Mouse (Mus musculus) heart, postnatal 25 days (tissue): ENCODE data around the gene Trafd1. TPM values are rescaled to one million over a fixed set of nuclear protein-coding genes. Genes with fewer than 3 reads are reported as not detected.

ENCODE experiments used
- DNase-seq: peaks from one replicate; pipeline ENCODE4 v3.0.0; 2022; ENCODE audit warnings: low spot score
- intact Hi-C: fragments of 180-260 bp; cut with DNase I; formaldehyde crosslinking; loops from one replicate; pipeline ENCODE4 v1.15.1; 2025
- total RNA-seq, 2 experiments: library from RNA; stranded (reverse); gene quantifications; 2 replicates each; pipeline ENCODE4 v1.2.3; 2021

Gene Trafd1
- 10 to 100 TPM; 48.1 to 51.3 TPM for total RNA-seq

DNA sequence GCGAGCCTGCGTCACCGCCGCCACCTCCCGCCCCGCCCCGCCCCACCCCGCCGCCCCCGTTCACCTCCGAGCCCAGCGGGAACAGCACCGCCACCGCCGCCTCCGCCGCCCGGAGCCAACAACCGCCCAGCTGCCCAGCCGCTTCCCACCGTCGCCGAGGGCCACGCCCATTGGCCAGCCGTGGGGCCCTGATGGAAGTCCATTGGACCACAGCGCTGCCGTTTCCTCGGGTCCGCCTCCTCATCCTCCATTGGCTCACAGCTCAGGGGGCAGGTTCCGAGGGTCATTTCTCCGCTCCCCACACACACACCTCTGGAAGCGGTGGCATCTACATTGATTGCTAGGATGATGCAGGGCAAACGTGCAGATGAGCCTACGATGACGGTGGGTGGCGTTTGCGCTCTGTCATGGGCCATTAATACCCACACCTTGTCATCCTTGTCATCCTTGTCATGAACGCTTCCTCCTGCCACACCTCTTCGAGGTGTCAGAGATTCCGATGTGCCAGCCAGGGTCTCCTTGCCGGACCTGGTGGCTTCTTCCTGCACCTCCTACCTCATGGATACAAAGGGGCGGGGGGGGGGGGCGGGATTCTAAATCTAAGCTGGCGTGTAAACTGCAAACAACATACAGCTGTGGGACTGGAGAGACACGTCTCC is at the start of gene Trafd1:
Gene Trafd1, minus strand, starts transcription at position 172 of the 659 bp plus-strand sequence.
- DNase-seq, result peak; percentile 95
- intact Hi-C loops, result no loop called here

DNA sequence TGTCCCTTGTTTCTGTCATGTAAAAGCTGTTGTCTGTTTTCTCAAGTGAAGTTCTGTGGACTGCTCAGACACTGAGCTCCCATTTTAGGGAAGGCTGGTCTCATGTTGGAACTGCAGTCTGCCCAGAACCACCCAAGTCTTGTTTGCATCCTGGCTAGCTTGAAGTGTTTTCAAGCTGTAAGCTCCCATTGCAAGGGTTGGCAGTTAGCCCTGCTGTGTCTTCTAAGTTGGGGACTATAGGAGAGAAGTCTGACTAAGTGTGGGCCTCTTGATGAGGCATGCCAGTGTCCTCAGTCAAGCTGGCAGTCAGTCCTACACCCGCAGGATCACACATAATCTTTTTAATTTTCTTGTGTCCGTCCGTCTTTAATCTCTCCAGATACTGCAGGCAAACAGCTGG is 43.5 kb upstream of the Trafd1 start:
- intact Hi-C loops, result no loop called here
- DNase-seq, result no peak

GRCm38 (mm10) chr5:121423297-121423696 is 37.9 kb upstream of the Trafd1 start:
- intact Hi-C loops, result no loop called here

GRCm38 (mm10) chr5:121422787-121423186 is 37.4 kb upstream of the Trafd1 start:
- intact Hi-C loops, result no loop called here
- no peak for DNase-seq

More at GRCm38 (mm10) chr5:121423297-121423696, 37.9 kb upstream of the Trafd1 start:
- DNase-seq, result no peak

DNA sequence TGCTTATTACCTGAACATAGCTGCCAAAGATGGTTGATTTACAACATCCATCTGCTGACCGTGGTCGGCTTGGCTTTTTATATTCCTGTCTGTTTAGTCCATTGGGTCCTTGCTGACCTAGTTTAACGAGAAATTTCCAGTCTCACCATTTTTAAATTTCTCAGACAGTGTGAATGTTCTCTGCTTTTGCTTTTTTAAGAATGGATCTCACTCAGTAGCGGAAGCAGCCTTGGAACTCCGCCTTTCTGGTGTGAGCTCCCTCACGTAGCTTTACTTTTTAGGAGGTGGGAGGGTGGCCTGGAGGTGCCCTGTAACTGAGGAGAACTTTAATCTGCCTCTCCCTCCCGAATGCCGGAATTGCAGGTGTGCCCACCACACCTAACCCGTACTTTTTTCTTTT is 35.3 kb upstream of the Trafd1 start:
- intact Hi-C loops, result no loop called here
- no peak for DNase-seq

DNA sequence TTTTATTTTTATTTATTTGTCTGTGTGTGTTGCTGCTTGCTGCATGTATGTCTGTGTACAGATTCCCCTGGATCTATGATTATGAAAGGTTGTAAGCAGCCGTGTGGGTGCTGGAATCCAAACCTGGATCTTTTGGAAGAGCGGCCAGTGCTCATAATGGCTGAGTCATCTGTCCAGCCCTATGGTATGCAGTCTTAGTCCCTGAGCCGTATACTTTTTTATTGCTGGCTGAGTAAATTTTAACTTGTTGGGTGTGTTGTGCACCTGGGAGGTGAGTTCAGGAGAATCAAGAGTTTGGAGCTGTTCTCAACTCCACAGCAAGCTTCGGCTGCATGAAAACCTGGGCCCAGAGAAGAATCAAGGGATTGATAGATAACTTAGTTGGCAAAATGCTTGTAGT is 25.5 kb upstream of the Trafd1 start:
- intact Hi-C loops, result no loop called here
- no peak for DNase-seq

DNA sequence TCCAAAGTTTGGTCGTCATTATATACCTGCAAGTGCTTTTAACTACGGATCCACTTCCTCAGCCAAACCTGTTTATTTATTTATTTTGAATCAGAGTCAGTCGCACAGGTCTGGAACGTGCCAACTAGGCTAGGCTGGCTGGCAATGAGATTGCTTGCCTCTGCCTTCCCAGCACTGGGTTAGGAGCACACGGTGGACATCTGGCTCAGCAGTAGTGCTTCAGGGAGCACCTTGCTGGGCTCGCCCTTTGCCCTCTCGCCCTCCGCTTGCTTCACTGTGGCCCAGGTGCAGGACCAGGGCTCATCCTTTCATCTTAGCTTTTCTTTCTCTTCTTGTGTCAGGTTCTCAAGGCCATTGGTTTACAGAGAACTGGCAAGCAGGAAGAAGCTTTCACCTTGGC is 22.4 kb upstream of the Trafd1 start:
- intact Hi-C loops, result no loop called here
- DNase-seq, result no peak

DNA sequence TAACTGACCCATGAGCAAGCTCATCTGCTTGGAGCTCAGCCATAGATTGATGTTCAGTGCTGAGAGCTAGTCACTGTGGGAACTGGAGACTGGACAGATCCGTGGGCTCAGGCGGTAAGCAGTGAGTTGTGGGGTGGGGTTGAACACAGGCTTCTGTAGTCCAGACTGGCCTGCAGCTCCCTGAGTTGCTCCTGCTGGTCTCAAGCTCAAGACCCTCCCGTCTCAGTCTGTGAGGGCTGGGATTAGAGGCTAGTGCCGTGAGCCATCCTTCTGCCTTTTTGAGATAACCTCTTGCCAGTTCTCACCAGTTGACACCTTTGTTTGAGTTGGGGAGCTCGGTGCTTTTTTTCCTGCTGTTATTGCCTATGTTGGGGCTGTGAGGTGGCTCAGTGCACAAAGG is 15.4 kb upstream of the Trafd1 start:
- no peak for DNase-seq
- intact Hi-C loops, result no loop called here

GRCm38 (mm10) chr5:121400064-121400463 is 14.6 kb upstream of the Trafd1 start:
- no peak for DNase-seq
- intact Hi-C loops, result no loop called here

DNA sequence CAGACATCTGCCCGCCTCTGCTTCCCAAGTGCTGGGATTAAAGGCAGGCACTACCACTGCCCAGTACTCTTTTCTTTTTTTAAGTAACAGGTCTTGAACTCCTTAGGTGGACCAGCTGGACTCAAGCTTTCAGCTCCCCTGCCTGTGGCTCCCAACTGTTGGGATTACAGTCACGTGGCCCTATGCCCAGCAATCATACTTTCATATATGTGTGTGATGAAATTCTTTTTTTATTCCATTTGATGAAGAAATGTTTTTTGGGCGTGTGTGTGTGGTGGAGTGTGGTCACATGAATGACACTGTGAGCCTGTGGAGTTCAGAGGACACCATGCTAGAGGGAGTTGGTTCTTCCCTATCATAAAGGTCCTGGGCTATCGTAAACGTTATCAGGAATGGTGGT is 14.1 kb upstream of the Trafd1 start:
- intact Hi-C loops, result loop anchor here (5.0 kb wide), 1 partner anchor 182 kb away; no protein-coding TSS in a partner anchor
- no peak for DNase-seq

DNA sequence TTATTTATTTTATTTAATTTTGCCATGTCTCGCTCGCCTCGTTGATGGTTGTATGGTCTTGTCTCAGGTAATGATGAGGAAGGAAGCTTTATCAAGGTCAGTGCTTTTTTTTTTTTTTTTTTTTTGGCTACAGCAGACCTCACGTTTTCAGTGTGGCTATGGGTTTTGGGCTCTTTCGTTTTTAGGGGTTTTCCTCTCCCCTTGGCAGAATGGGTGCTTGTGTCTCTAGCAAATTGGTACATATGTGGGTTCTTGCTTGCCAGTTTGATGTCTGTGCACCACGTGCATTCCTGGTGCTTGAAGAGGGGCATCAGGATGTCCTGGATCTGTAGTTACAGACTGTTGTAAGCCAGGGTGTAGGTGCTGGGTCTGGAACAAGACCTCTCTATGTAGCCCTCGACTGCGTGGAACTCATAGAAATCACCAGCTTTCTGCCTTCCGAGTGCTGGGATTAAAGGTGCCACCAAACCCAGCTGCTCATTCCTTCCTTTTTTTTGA is 13.6 kb upstream of the Trafd1 start:
- intact Hi-C loops, result loop anchor here (5.0 kb wide), 1 partner anchor 182 kb away; no protein-coding TSS in a partner anchor

DNA sequence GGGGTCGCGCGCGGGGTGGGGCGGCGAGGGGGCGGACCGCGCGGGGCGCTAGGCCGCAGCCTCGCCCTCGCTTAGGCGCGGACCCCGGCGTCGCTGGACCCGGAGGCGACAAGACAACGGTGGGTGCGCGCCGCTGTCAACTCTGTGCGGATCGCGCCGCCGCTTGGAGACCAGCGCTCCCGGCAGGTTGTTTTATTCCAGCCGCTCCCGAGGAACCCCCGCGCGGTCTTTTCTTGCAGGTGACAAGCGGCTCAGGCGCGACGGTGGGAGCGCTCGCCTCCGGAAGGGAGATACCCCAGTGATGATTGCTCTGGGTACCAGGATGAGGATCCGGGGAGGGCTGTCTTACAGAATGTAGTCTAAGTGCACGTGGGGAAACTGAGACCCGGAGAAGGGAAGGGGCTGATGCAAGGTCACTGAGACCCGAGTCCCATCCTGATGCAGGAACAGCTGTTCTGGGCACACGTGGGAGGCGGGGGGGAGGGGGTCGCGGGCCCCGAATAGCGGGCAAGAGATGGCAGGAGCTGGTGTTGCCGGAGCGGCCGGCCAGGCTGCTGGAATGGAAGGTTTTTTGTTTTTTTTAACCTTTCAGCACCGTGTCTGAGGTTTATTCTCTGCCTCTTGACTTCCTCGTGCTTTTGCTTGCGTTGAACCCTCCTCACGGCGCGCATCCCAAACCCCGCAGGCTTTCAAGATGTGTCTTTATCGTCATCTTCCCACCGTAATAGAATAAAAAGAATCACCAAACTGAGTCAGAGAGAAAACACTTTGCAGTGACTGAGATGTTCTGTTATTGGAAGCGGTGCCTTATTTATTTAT is 12.9 kb upstream of the Trafd1 start:
- DNase-seq, result no peak
- intact Hi-C loops, result loop anchor here (5.0 kb wide), 1 partner anchor 181 kb away; no protein-coding TSS in a partner anchor

More for the DNA sequence above, 13.6 kb upstream of the Trafd1 start:
- DNase-seq, result no peak

- intact Hi-C loops, result loop anchor here (5.0 kb wide), 1 partner anchor 180 kb away; no protein-coding TSS in a partner anchor
- DNase-seq, result peak; percentile 91
These were observed 12.0 kb upstream of the Trafd1 start, which contains the start of gene Naa25 for GRCm38 (mm10) chr5:121397187-121398145. TSS of gene Naa25 (plus strand) at chr5:121397936.

GRCm38 (mm10) chr5:121395621-121396020 is 10.2 kb upstream of the Trafd1 start:
- intact Hi-C loops, result loop anchor here (5.0 kb wide), 1 partner anchor 178 kb away; no protein-coding TSS in a partner anchor
- no peak for DNase-seq

DNA sequence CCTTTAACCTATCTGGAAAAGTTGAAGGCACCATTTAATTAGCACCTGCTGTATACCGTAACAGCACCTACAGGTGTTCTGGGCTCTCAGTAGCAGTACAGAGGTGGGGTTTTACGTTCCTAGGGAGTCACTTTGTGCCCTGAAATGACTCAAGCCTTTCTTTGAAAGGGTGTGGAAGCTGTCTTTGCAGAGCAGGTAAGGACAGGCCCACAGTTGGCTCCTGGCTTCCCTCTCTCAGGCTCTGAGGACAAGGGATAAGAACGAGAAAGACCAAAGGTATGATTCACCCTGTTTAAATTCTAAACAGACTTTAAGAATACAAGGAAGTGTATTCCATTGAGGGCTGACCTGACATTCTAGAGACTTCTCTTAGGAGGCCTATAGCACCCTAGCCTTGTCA is 8.0 kb upstream of the Trafd1 start:
- intact Hi-C loops, result no loop called here

GRCm38 (mm10) chr5:121392667-121393380 is 7.4 kb upstream of the Trafd1 start:
- intact Hi-C loops, result no loop called here
- DNase-seq, result no peak

More for the DNA sequence above, 8.0 kb upstream of the Trafd1 start:
- no peak for DNase-seq

- no peak for DNase-seq
- intact Hi-C loops, result no loop called here
These were observed 4.3 kb upstream of the Trafd1 start for GRCm38 (mm10) chr5:121389691-121390090.

- intact Hi-C loops, result no loop called here
- no peak for DNase-seq
These were observed 3.7 kb upstream of the Trafd1 start for GRCm38 (mm10) chr5:121389106-121389505.

DNA sequence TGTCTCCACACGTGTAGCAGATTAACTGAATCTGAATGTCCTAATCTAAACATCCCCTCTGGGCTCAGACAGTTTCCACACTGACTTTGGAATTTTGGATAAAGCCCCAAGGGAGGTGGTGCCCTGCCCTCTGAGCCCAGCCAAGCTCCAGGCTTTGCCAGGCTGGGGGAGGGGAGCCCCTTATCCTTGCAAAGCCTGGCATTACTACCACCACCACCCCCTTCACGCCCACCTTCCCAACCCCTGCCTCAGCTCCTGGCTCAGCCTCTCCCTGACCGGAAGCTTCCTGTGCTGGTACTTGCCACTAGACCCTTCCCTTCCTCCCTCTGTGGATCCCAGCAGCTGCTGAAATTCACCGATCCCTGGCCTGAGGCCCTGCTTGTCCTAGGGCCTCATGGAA is 1.7 kb upstream of the Trafd1 start:
- intact Hi-C loops, result no loop called here
- no peak for DNase-seq
